Mouse (Mus musculus): ENCODE measurements at regions not wholly inside any gene's neighbourhood (a gene's known extent, or its start where the extent isn't known, plus 50 kb on each side); places are given as distances from the start of the nearest gene placed in this dataset.

GRCm38 (mm10) chr8:57383746-57384320 lies 63.0 kb downstream of the Hand2 start:
- no peak for DNase-seq (ENCODE audit: extremely low read depth)
- TF ChIP-seq CHD2 (IDR thresholded peaks at IDR 0.05; ENCODE audit: low read length), result no peak
- no peak for TF ChIP-seq USF1 (IDR thresholded peaks at IDR 0.05; ENCODE audit: low read depth, low read length)
- TF ChIP-seq NELFE (IDR thresholded peaks at IDR 0.05; ENCODE audit: low read depth, low read length), result no peak
- no peak for TF ChIP-seq KAT2A (IDR thresholded peaks at IDR 0.05; ENCODE audit: insufficient replicate concordance, low read length)
- no peak for TF ChIP-seq EP300 (IDR thresholded peaks at IDR 0.05; ENCODE audit: low read length)
- H3K4me3 ChIP-seq (replicated peaks in 1 of 3; ENCODE audit: low read depth in 2 of 3, low read length in 2 of 3, poor library complexity in 1 of 3), result no peak overlapping the region
- no peak overlapping the region for H3K9ac ChIP-seq (ENCODE audit: insufficient read depth, low read depth)
- in situ Hi-C loops (cut with MboI; ENCODE audit: low pct_ligation_motif_present, low pct_unique_long_range_greater_than_20kb, low sequenced_read_pairs), result no loop called here
- no peak overlapping the region for H3K4me2 ChIP-seq (ENCODE audit: insufficient read depth, low read depth, poor library complexity, severe bottlenecking)
- dilution Hi-C loops (cut with MboI; ENCODE audit: extremely low pct_ligation_motif_present, extremely low pct_unique_long_range_greater_than_20kb, low sequenced_read_pairs), result no loop called here
- H3K9me3 ChIP-seq (replicated peaks; ENCODE audit: low read length), result no peaks in the 10 kb centered on the region
- no peaks in the 10 kb centered on the region for H3K36me3 ChIP-seq (replicated peaks in 1 of 2; ENCODE audit: control insufficient read depth in 1 of 2, insufficient read depth in 1 of 2, low read length in 1 of 2)
- H3K27me3 ChIP-seq (replicated peaks), result no peaks in the 10 kb centered on the region
- H3K4me1 ChIP-seq (ENCODE audit: control insufficient read depth in 1 of 2, insufficient read depth in 2 of 2), result no peaks in the 10 kb centered on the region; a peak in 1 of 4 replicates
- no peaks in the 10 kb centered on the region for H3K79me2 ChIP-seq (replicated peaks; ENCODE audit: control insufficient read depth, extremely low read depth, insufficient read depth, poor library complexity, severe bottlenecking)
- no peak overlapping the region for H3K27ac ChIP-seq (ENCODE audit: insufficient read depth, low read depth)

- H3K36me3 ChIP-seq (replicated peaks in 1 of 2; ENCODE audit: control insufficient read depth in 1 of 2, insufficient read depth in 1 of 2, low read length in 1 of 2), result no peaks in the 10 kb centered on the region
- no peak overlapping the region for H3K9ac ChIP-seq (ENCODE audit: insufficient read depth, low read depth)
- no peak overlapping the region for H3K4me3 ChIP-seq (replicated peaks in 1 of 3; ENCODE audit: low read depth in 2 of 3, low read length in 2 of 3, poor library complexity in 1 of 3)
- H3K4me1 ChIP-seq (ENCODE audit: control insufficient read depth in 1 of 2, insufficient read depth in 2 of 2), result no peaks in the 10 kb centered on the region
- TF ChIP-seq MEF2A (IDR thresholded peaks at IDR 0.05; ENCODE audit: borderline replicate concordance, low read depth, low read length) (no peak), ZC3H11A (IDR thresholded peaks at IDR 0.05; ENCODE audit: low read depth, low read length) (no peak), EP300 (IDR thresholded peaks at IDR 0.05; ENCODE audit: low read length) (no peak), HCFC1 (IDR thresholded peaks at IDR 0.05; ENCODE audit: low read depth, low read length) (no peak), CHD1 (IDR thresholded peaks at IDR 0.05; ENCODE audit: low read depth, low read length) (no peak), BHLHE40 (IDR thresholded peaks at IDR 0.05; ENCODE audit: low read depth, low read length) (no peak), ETS1 (conservative IDR thresholded peaks at IDR 0.05; ENCODE audit: low read depth, low read length) (no peak), USF1 (IDR thresholded peaks at IDR 0.05; ENCODE audit: low read depth, low read length) (no peak), ZMIZ1 (IDR thresholded peaks at IDR 0.05; ENCODE audit: low read depth, low read length) (no peak), ZKSCAN1 (IDR thresholded peaks at IDR 0.05; ENCODE audit: borderline replicate concordance, low read depth, low read length) (no peak), POLR2A (IDR thresholded peaks at IDR 0.05; ENCODE audit: low read depth, low read length) (no peak), SMC3 (IDR thresholded peaks at IDR 0.05; ENCODE audit: low read depth, low read length) (no peak)
- H3K27ac ChIP-seq (ENCODE audit: insufficient read depth, low read depth), result no peak overlapping the region
- dilution Hi-C loops (cut with MboI; ENCODE audit: extremely low pct_ligation_motif_present, extremely low pct_unique_long_range_greater_than_20kb, low sequenced_read_pairs) (no loop called here), in situ Hi-C loops (cut with MboI; ENCODE audit: low pct_ligation_motif_present, low pct_unique_long_range_greater_than_20kb, low sequenced_read_pairs) (no loop called here)
- no peaks in the 10 kb centered on the region for H3K27me3 ChIP-seq (replicated peaks)
- H3K4me2 ChIP-seq (ENCODE audit: insufficient read depth, low read depth, poor library complexity, severe bottlenecking), result no peak overlapping the region
- no peak for DNase-seq (ENCODE audit: extremely low read depth)
- no peaks in the 10 kb centered on the region for H3K79me2 ChIP-seq (replicated peaks; ENCODE audit: control insufficient read depth, extremely low read depth, insufficient read depth, poor library complexity, severe bottlenecking)
- H3K9me3 ChIP-seq (replicated peaks; ENCODE audit: low read length), result no peaks in the 10 kb centered on the region
Measured at GRCm38 (mm10) chr8:57387627-57388026, 66.8 kb downstream of the Hand2 start.

Data from CH12.LX (cell line).